Mouse (Mus musculus) stomach, embryonic 15.5 days (tissue): ENCODE measurements around the gene Sf3a1. TPM values are rescaled to one million over a fixed set of nuclear protein-coding genes. Genes with fewer than 3 reads are reported as not detected.
A peak's percentile ranks its signal among the peaks of the same experiment; 100 is the strongest.

Experiments
- ATAC-seq: fragments of 200-750 bp; cut with Nextera tagmentation; 2 replicates; pipeline ENCODE4 v1.8.0; 2017; ENCODE audit warnings: low read depth, moderate number of reproducible peaks, moderate TSS enrichment; ENCODE audit not compliant: insufficient read depth, low FRiP score
- H3K27ac ChIP-seq: fragments of 300-500 bp; sonication (generic); 2 replicates; pipeline ENCODE4 v1.5.1; 2015; ENCODE audit warnings: mild to moderate bottlenecking, inconsistent platforms
- H3K27me3 ChIP-seq: fragments of 300-500 bp; sonication (generic); replicated peaks from 2 replicates; pipeline ENCODE4 v1.6.1; 2015; ENCODE audit warnings: inconsistent platforms
- H3K36me3 ChIP-seq: fragments of 300-500 bp; sonication (generic); 2 replicates; pipeline ENCODE4 v1.6.1; 2015; ENCODE audit warnings: inconsistent platforms
- H3K4me1 ChIP-seq: fragments of 300-500 bp; sonication (generic); 2 replicates; pipeline ENCODE4 v1.6.1; 2015; ENCODE audit warnings: inconsistent platforms
- H3K4me2 ChIP-seq: fragments of 300-500 bp; sonication (generic); 2 replicates; pipeline ENCODE4 v1.6.1; 2015; ENCODE audit warnings: mild to moderate bottlenecking, inconsistent platforms
- H3K4me3 ChIP-seq: fragments of 300-500 bp; sonication (generic); replicated peaks from 2 replicates; pipeline ENCODE4 v1.5.1; 2015; ENCODE audit warnings: inconsistent platforms
- H3K9ac ChIP-seq: fragments of 300-500 bp; sonication (generic); 2 replicates; pipeline ENCODE4 v1.6.1; 2015; ENCODE audit warnings: inconsistent platforms
- H3K9me3 ChIP-seq: fragments of 300-500 bp; sonication (generic); 2 replicates; pipeline ENCODE4 v1.6.1; 2016; ENCODE audit warnings: inconsistent platforms
- WGBS: fragments of 180-500 bp; shearing (Covaris S2); methylation state at CpG from one replicate; pipeline ENCODE4 v1.1.7; 2015; 5-methylcytosine and 5-hydroxymethylcytosine counted together
- microRNA-seq: library from miRNA; unstranded; fragments of <30 nt; microRNA quantifications from one replicate; pipeline ENCODE4, GENCODE M21; 2016
- polyA plus RNA-seq: library from polyadenylated mRNA; unstranded; fragments of >200 nt; fragmentation: Nextera tagmentation; extraction: Ambion mirVana; gene quantifications from 2 replicates; pipeline ENCODE4 v1.2.1, GENCODE M21; 2015

Sf3a1 gene
- polyA plus RNA-seq, 1 experiment from 2014 or later = 39.2 TPM

GRCm38 (mm10) chr11:4222046-4222950 lies 62.1 kb downstream of the Sf3a1 start:
- no peaks in the 10 kb centered on the region for H3K36me3 ChIP-seq
- WGBS = 66% methylated on average over 17 of the region's 17 CpGs
- no peak overlapping the region for H3K4me2 ChIP-seq
- H3K4me1 ChIP-seq = peaks cover 29% of the 10 kb centered on the region
- H3K27ac ChIP-seq = no peak overlapping the region
- H3K9ac ChIP-seq = no peak overlapping the region
- H3K4me3 ChIP-seq = no peak overlapping the region
- H3K27me3 ChIP-seq = no peaks in the 10 kb centered on the region
- no peak for ATAC-seq
- no peaks in the 10 kb centered on the region for H3K9me3 ChIP-seq

- Histone ChIP-seq H3K4me2 (peak overlapping the region; percentile 9; the same call in 1 of the 2 replicates), H3K4me1 (peaks cover 17% of the 10 kb centered on the region), H3K36me3 (no peaks in the 10 kb centered on the region), H3K27me3 (no peaks in the 10 kb centered on the region), H3K9ac (no peak overlapping the region), H3K27ac (no peak overlapping the region), H3K9me3 (no peaks in the 10 kb centered on the region), H3K4me3 (no peak overlapping the region; the same call in 1 of the 2 replicates)
- WGBS = 35% methylated on average over 6 of the region's 7 CpGs
- ATAC-seq = peak; percentile 81
Observed at GRCm38 (mm10) chr11:4223393-4224188, 63.4 kb downstream of the Sf3a1 start.

GRCm38 (mm10) chr11:4224223-4224622 lies 64.1 kb downstream of the Sf3a1 start:
- Histone ChIP-seq H3K27me3 (no peaks in the 10 kb centered on the region), H3K4me1 (peaks cover 11% of the 10 kb centered on the region), H3K9me3 (no peaks in the 10 kb centered on the region), H3K4me2 (no peak overlapping the region), H3K9ac (no peak overlapping the region), H3K4me3 (no peak overlapping the region), H3K36me3 (no peaks in the 10 kb centered on the region), H3K27ac (no peak overlapping the region)
- WGBS = 52% methylated on average over 2 of the region's 2 CpGs
- ATAC-seq = no peak

- no peak overlapping the region for H3K4me3 ChIP-seq
- H3K36me3 ChIP-seq = no peaks in the 10 kb centered on the region
- no peak overlapping the region for H3K9ac ChIP-seq
- H3K27me3 ChIP-seq = no peaks in the 10 kb centered on the region
- 81% methylated on average over 5 of the region's 5 CpGs for WGBS
- H3K9me3 ChIP-seq = no peaks in the 10 kb centered on the region
- H3K4me2 ChIP-seq = no peak overlapping the region
- ATAC-seq = no peak
- H3K27ac ChIP-seq = no peak overlapping the region
- 0 out of 2 replicates have a peak, but pooled peaks cover 2% of the 10 kb centered on the region for H3K4me1 ChIP-seq
Observed at GRCm38 (mm10) chr11:4226569-4227325, 66.6 kb downstream of the Sf3a1 start.

GRCm38 (mm10) chr11:4228463-4228862 lies 68.3 kb downstream of the Sf3a1 start:
- Histone ChIP-seq H3K4me2 (no peak overlapping the region), H3K4me1 (no peaks in the 10 kb centered on the region), H3K36me3 (no peaks in the 10 kb centered on the region), H3K9me3 (no peaks in the 10 kb centered on the region), H3K27me3 (no peaks in the 10 kb centered on the region), H3K9ac (no peak overlapping the region), H3K4me3 (no peak overlapping the region), H3K27ac (no peak overlapping the region)
- WGBS = 46% methylated on average over 8 of the region's 8 CpGs
- ATAC-seq = no peak

- no peak for ATAC-seq
- H3K9ac ChIP-seq = no peak overlapping the region
- no peaks in the 10 kb centered on the region for H3K4me1 ChIP-seq
- H3K27me3 ChIP-seq = no peaks in the 10 kb centered on the region
- H3K4me3 ChIP-seq = no peak overlapping the region
- no peak overlapping the region for H3K27ac ChIP-seq
- no peak overlapping the region for H3K4me2 ChIP-seq
- H3K36me3 ChIP-seq = no peaks in the 10 kb centered on the region
- 67% methylated on average over 4 of the region's 4 CpGs for WGBS
- no peaks in the 10 kb centered on the region for H3K9me3 ChIP-seq
Observed at GRCm38 (mm10) chr11:4229841-4230240, 69.7 kb downstream of the Sf3a1 start.

- Histone ChIP-seq H3K27me3 (no peaks in the 10 kb centered on the region), H3K4me3 (no peak overlapping the region), H3K9ac (no peak overlapping the region), H3K4me2 (no peak overlapping the region), H3K27ac (no peak overlapping the region), H3K9me3 (no peaks in the 10 kb centered on the region), H3K4me1 (no peaks in the 10 kb centered on the region), H3K36me3 (no peaks in the 10 kb centered on the region)
- WGBS = 90% methylated on average over 2 of the region's 2 CpGs
- ATAC-seq = no peak
Observed at GRCm38 (mm10) chr11:4231435-4231834, 71.3 kb downstream of the Sf3a1 start.

Small RNAs within 50 kb of the gene (microRNA-seq; reads per million reads assigned to microRNA genes)
- gene Mir3060 = 3.5 reads per million, percentile 14 among the genes with 10 or more reads in this experiment

Other genes with a start within 250 kb of the Sf3a1 start
- 4.0 and 4.7 TPM in 2 replicates for gene Slc35e4, start 245.7 kb upstream of the Sf3a1 start, polyA plus RNA-seq
- gene Tcn2, start 228.2 kb upstream of the Sf3a1 start, polyA plus RNA-seq = 40.0 and 43.6 TPM in 2 replicates
- gene Pes1, start 196.4 kb upstream of the Sf3a1 start, polyA plus RNA-seq = 75.6 and 80.2 TPM in 2 replicates
- 0.12 and 0.21 TPM in 2 replicates for gene 4930556J24Rik, start 183.6 kb upstream of the Sf3a1 start, polyA plus RNA-seq
- 18.3 and 21.6 TPM in 2 replicates for gene Gal3st1, start 176.7 kb upstream of the Sf3a1 start, polyA plus RNA-seq
- 1.4 and 1.5 TPM in 2 replicates for gene Sec14l4, start 128.9 kb upstream of the Sf3a1 start, polyA plus RNA-seq
- 0.08 and 0.18 TPM in 2 replicates for gene Sec14l3, start 95.5 kb upstream of the Sf3a1 start, polyA plus RNA-seq
- 21.7 and 21.8 TPM in 2 replicates for gene Mtfp1, start 64.9 kb upstream of the Sf3a1 start, polyA plus RNA-seq
- gene Sec14l2, start 36.9 kb upstream of the Sf3a1 start, polyA plus RNA-seq = 1.7 and 1.9 TPM in 2 replicates
- 25.1 and 26.8 TPM in 2 replicates for gene Rnf215, start 25.1 kb upstream of the Sf3a1 start, polyA plus RNA-seq
- 6.1 and 6.4 TPM in 2 replicates for gene Ccdc157, start 57 bp upstream of the Sf3a1 start, polyA plus RNA-seq
- gene Tbc1d10a, start 26.4 kb downstream of the Sf3a1 start, polyA plus RNA-seq = 31.1 and 33.4 TPM in 2 replicates
- gene Castor1, start 57.9 kb downstream of the Sf3a1 start, polyA plus RNA-seq = 3.8 and 4.8 TPM in 2 replicates
- 0.22 TPM in 2 replicates for gene Osm, start 76.1 kb downstream of the Sf3a1 start, polyA plus RNA-seq
- gene Lif, start 97.2 kb downstream of the Sf3a1 start, polyA plus RNA-seq = 0.61 and 0.65 TPM in 2 replicates